Mouse (Mus musculus): Measurements from ENCODE around the gene Ttf1.

DNA sequence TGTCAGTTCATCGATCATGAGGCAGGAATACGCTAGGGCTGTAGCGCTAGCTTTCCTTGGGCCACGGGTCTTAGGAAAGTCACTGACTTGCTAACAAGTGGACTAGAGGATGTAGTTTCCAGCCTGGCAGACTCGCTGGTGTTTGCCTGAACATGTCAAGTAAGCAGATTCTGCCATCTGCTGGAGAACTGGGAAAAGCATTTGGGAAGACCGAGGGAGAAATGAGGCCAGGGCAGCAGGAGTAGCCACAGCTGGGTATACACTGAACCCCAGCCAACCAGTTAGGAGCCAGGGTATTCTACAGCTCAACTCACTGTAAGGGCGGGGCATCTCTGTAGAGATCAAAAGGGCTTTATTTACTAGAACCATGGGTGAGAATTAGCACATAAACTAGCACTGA is 6.3 kb downstream of the Ttf1 start:
- TF ChIP-seq CTCF (IDR thresholded peaks at IDR 0.05; ENCODE audit: low read depth) = peak; percentile 52
- TF ChIP-seq EP300 (IDR thresholded peaks at IDR 0.05; ENCODE audit: low read depth) = no peak
